Mouse (Mus musculus) bone marrow macrophage, adult 2 months (primary cell): Measurements from ENCODE around the gene Omt2b. TPM values are rescaled to one million over a fixed set of nuclear protein-coding genes. Genes with fewer than 3 reads are reported as not detected.
"Not testable (repeated sequence)": the region's sequence is repeated elsewhere in the genome, so short reads cannot be mapped to it uniquely, and the experiment has no call there.

ENCODE experiments used
- H3K27ac ChIP-seq: 2 replicates; pipeline ENCODE4 v1.5.1; 2012; ENCODE audit warnings: low read depth, low read length; ENCODE audit not compliant: insufficient read depth
- H3K4me1 ChIP-seq: 2 replicates; pipeline ENCODE4 v1.6.1; 2012; ENCODE audit warnings: low read length; ENCODE audit not compliant: control insufficient read depth, insufficient read depth
- H3K4me3 ChIP-seq: 2 replicates; pipeline ENCODE4 v1.5.1; 2012; ENCODE audit warnings: mild to moderate bottlenecking, low read length, moderate library complexity; ENCODE audit not compliant: insufficient read depth
- CTCF ChIP-seq: IDR thresholded peaks from 2 replicates; pipeline ENCODE4 v1.5.1; 2012; ENCODE audit warnings: low read depth, mild to moderate bottlenecking, low read length, moderate library complexity
- POLR2A ChIP-seq: IDR thresholded peaks from 2 replicates; pipeline ENCODE4 v1.6.1; 2012; ENCODE audit warnings: mild to moderate bottlenecking, low read depth, low read length, borderline replicate concordance
- polyA plus RNA-seq: library from polyadenylated mRNA; stranded (reverse); fragments of >200 nt; gene quantifications from 2 replicates; pipeline ENCODE4 v1.2.4, GENCODE M21; 2012; ENCODE audit not compliant: missing spikeins, insufficient read depth, insufficient read length

Omt2b gene
- polyA plus RNA-seq, 1 experiment = not detected

GRCm38 (mm10) chr9:78319499-78319898 is 7.9 kb upstream of the Omt2b start:
- peaks cover 2% of the 10 kb centered on the region; the same call in 1 of the 2 replicates for H3K4me1 ChIP-seq
- H3K4me3 ChIP-seq = no peak overlapping the region
- no peak for TF ChIP-seq CTCF
- no peak overlapping the region for H3K27ac ChIP-seq

- H3K27ac ChIP-seq, H3K4me1 ChIP-seq, H3K4me3 ChIP-seq: not testable (repeated sequence)
Observed at GRCm38 (mm10) chr9:78337050-78337449, 9.7 kb downstream of the Omt2b start.

- not testable (repeated sequence) for H3K4me3 ChIP-seq, H3K4me1 ChIP-seq, H3K27ac ChIP-seq
- TF ChIP-seq CTCF = peak; percentile 82
Observed at GRCm38 (mm10) chr9:78340324-78340723, 12.9 kb downstream of the Omt2b start.

- H3K4me1 ChIP-seq, H3K27ac ChIP-seq, H3K4me3 ChIP-seq: not testable (repeated sequence)
Observed at GRCm38 (mm10) chr9:78342494-78342893, 15.1 kb downstream of the Omt2b start.

DNA sequence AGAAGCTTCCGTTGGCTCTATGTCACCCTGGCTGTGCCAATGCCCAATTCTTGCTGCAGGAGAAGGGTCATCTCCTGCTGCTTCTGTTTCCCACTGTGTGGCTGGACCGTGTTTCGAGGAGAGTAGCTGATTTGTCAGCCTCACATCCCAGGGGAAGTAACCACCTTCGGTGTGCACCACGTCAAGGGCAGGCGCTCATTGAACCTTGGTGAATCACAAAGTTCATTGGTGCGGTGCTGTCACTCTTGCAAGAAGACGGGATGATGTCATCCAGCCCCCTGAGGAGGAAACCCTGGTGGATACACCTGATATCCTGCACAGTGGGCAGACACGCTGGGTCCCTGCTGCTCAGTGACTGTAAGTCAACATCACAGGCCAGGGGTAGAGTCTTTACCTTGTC is 15.7 kb downstream of the Omt2b start:
- not testable (repeated sequence) for H3K27ac ChIP-seq, H3K4me3 ChIP-seq, H3K4me1 ChIP-seq

DNA sequence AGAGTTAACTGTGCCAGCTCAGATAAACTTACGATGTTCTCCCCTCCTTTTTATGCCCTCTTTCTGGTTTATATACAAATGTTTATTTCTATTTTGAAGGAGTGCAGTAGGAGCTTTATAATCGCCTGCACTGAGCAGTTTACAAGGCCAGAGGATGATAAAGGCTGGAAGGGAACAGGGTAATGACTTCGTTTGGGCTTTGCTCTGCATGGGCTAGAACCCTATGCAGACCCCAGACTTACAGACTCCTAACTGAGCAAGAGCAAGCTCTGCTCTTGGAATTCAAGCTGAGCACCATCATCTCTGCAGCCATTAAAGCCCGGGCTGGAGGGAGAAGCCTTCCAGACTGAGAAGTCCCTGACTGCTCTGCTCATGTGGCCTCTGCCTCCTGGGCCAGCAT is 17.8 kb downstream of the Omt2b start:
- H3K4me1 ChIP-seq, H3K4me3 ChIP-seq, H3K27ac ChIP-seq: not testable (repeated sequence)

DNA sequence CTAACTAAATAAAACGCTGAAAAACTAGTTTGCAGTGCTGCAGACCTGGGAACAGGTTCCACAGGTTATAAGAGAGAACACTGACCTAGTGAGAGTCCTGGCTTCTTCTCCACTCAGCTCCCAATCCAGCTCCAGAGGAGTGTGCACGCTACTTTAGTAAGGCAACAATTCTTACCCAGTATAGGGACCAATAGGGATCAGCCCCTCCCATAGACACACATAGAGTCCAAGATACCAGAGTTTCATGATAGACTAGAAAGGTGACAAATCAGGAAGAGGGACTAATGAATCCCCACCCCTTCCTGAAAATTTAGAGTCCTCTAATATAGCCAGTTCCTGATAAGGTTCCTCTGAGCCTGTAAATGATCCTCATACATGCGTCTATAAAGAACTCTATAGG is 19.6 kb downstream of the Omt2b start:
- no peak overlapping the region for H3K27ac ChIP-seq
- H3K4me1 ChIP-seq = no peaks in the 10 kb centered on the region
- no peak for TF ChIP-seq POLR2A
- no peak for TF ChIP-seq CTCF
- no peak overlapping the region for H3K4me3 ChIP-seq

- H3K4me1 ChIP-seq, H3K4me3 ChIP-seq, H3K27ac ChIP-seq: not testable (repeated sequence)
Observed at GRCm38 (mm10) chr9:78348206-78349004, 21.0 kb downstream of the Omt2b start.

GRCm38 (mm10) chr9:78349141-78349540 is 21.8 kb downstream of the Omt2b start:
- not testable (repeated sequence) for H3K4me3 ChIP-seq, H3K27ac ChIP-seq, H3K4me1 ChIP-seq

GRCm38 (mm10) chr9:78350007-78350406 is 22.6 kb downstream of the Omt2b start:
- not testable (repeated sequence) for H3K4me3 ChIP-seq

DNA sequence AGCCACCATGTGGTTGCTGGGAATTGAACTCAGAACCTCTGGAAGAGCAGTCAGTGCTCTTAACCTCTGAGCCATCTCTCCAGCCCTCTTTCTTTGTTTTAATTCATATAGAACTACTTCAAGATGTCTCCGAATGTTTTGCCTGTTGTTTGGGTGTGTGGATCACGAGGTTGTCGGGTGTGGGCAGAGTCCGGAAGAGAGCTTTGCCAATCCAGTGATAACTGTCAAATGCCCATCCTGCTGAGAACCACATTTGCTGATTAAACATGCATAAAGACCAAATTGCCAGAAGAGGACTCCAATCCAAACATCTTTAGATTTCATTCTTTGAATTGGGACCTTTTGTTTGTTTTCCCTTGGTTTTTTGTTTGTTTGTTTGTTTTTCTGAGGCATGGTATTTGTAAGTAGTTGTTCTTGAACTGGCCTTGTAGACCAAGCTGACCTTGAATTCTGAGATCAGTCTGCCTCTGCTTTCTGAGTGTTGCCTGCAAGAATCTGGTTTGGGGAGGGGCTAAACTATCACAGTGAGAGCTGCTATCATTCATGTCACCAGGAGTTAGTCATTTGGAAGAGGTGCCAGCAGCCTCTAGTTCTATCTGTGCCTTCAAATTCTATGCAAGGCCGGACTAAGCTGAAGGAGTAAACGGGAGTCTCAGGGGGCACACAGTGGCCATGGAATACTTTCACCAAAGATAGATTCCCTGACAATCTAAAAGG is 24.3 kb downstream of the Omt2b start:
- TF ChIP-seq CTCF (no peak), POLR2A (no peak)
- no peaks in the 10 kb centered on the region for H3K4me1 ChIP-seq
- H3K27ac ChIP-seq = no peak overlapping the region
- H3K4me3 ChIP-seq = no peak overlapping the region

More at GRCm38 (mm10) chr9:78350007-78350406, 22.6 kb downstream of the Omt2b start:
- H3K27ac ChIP-seq, H3K4me1 ChIP-seq: not testable (repeated sequence)
